Mouse (Mus musculus): ENCODE measurements around the gene Chrna3.

The Chrna3 gene

DNA sequence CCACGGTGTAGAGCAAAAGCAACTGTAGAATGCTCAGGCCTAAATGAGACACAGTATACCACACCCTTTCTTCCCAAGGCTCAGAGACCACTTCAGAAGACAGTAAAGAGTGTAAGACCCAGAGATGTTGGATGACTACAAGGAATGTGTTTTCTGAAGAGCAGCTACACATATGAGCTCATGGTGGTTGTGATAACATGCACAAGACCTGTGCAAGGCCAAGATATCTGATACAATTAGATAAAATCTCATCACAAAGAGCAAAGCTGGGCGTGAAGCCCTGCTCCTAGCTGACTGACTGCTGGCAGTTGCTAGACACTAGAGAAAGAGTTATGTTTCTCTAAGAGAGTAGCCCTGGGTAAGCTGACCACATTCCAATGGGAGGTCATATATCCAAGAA, 16.7 kb downstream of the Chrna3 start:
- ATAC-seq (ENCODE audit: insufficient number of reproducible peaks, low FRiP score, low TSS enrichment): no peak

- no peak for ATAC-seq (ENCODE audit: insufficient number of reproducible peaks, low FRiP score, low TSS enrichment)
Observed at GRCm38 (mm10) chr9:55003609-55004008, 22.8 kb downstream of the Chrna3 start.

DNA sequence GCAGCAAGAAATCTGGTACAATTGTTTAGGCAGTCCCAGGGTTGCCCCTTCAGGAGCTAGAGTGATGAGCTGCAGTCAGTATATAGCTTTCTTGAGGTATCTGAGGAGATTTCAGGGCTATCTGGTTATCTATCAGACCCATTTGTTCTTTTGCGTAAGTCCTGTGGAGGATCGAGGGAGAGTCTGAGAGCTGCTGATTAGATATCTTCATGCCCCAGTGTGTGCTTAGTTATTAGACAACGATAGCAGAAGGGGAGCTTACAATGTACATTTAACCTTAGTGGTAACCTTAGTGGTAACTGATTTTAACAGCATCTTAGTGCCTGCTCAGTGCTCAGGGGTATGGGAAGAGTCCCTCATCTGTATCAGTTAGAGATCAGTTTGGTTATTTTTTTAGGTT, 30.7 kb downstream of the Chrna3 start:
- ATAC-seq (ENCODE audit: insufficient number of reproducible peaks, low FRiP score, low TSS enrichment): no peak

DNA sequence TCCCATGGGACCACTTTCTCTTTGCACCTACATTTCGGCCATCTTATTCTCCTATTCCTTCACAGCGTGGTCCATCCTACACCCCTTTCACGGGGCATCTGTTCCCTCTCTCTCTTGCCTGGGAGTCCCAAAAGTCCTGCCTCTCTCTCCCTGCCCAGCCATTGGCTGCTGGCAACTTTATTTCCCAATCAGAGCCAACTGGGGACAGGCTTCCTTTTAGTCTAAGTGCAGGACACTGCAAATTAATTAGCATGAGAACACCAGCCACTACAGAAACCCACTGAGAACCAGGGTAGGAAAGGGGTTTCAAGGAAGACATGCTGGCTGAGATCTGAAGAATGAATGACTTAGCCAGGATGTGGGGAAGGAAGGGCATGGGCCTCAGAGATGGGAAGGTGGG, 32.0 kb downstream of the Chrna3 start:
- no peak for ATAC-seq (ENCODE audit: insufficient number of reproducible peaks, low FRiP score, low TSS enrichment)

DNA sequence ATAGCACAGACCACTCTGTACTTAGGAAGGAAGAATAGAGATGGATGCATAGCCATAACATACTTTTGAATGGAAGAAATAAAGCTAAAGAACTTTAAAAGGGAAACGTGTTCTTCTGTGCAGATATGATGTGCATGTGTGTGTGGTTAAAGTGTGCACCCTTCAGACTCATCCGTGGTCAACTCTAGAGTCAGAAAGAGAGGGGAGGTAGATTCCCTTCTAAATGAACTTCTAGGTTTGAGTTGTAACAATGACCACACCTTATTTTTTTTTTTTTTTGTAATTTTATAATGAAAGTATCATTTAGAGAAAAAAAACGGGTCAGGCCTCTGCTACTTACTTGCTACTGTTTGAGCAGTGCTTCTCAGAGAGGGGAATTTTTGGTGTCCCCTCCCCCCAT, 36.0 kb downstream of the Chrna3 start:
- no peak for ATAC-seq (ENCODE audit: insufficient number of reproducible peaks, low FRiP score, low TSS enrichment)

GRCm38 (mm10) chr9:54982401-54982800, 44.0 kb downstream of the Chrna3 start:
- ATAC-seq (ENCODE audit: insufficient number of reproducible peaks, low FRiP score, low TSS enrichment): no peak

- no peak; the same call in 1 of the 2 replicates for ATAC-seq (ENCODE audit: insufficient number of reproducible peaks, low FRiP score, low TSS enrichment)
Observed at GRCm38 (mm10) chr9:54981291-54982191, 44.8 kb downstream of the Chrna3 start.

- no peak for ATAC-seq (ENCODE audit: insufficient number of reproducible peaks, low FRiP score, low TSS enrichment)
Observed at GRCm38 (mm10) chr9:54980674-54981073, 45.7 kb downstream of the Chrna3 start, which contains the start of gene Chrna5. TSS of gene Chrna5 (plus strand) at chr9:54980880.

DNA sequence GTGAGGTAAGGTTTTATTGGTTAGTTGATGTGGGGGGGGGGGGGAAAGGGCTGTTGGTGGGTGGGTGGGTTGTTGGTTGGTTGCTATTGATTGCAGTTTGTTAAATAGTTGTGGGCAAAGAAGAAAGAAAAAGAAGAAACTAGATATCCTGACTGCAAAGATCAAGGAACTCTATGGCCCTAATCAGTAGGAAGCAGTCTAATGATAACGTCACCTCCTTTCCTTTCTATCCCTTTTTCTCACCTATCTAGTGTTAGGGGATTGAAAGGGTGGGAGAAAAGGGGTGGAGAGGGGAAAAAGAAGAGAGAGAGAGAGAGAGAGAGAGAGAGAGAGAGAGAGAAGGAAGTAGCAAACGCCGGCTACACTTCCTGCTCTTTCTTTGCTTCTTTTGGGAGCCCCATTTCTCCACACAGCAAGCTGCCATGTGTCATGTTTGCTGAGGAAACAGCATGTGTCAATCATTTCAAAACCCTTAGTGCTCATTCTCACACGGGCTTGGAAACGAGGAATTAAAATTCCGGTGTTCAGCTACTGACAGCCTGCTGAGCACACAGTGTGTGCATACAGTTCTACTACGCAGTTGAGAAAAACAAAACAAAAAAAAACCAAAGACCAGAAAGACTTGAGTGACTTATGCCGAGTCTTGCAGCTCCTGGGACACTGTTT, 56.3 kb downstream of the Chrna3 start:
- no peak for ATAC-seq (ENCODE audit: insufficient number of reproducible peaks, low FRiP score, low TSS enrichment)

GRCm38 (mm10) chr9:54963669-54964068, 62.7 kb downstream of the Chrna3 start:
- ATAC-seq (ENCODE audit: insufficient number of reproducible peaks, low FRiP score, low TSS enrichment): no peak

GRCm38 (mm10) chr9:54961059-54961458, 65.3 kb downstream of the Chrna3 start:
- ATAC-seq (ENCODE audit: insufficient number of reproducible peaks, low FRiP score, low TSS enrichment): no peak

Measured in cerebellum, adult (tissue).